Mouse (Mus musculus) intestine, embryonic 16.5 days (tissue): ENCODE data around the gene Ubxn1. TPM values are rescaled to one million over a fixed set of nuclear protein-coding genes. Genes with fewer than 3 reads are reported as not detected.
"Not testable (repeated sequence)": the region's sequence is repeated elsewhere in the genome, so short reads cannot be mapped to it uniquely, and the experiment has no call there.

Source experiments
- ATAC-seq: fragments of 200-750 bp; cut with Nextera tagmentation; 2 replicates; pipeline ENCODE4 v1.8.0; 2017; ENCODE audit warnings: moderate TSS enrichment, moderate library complexity
- H3K27ac ChIP-seq: fragments of 300-500 bp; sonication (generic); 2 replicates; pipeline ENCODE4 v1.5.1; 2014; ENCODE audit warnings: mild to moderate bottlenecking, low read length
- H3K27me3 ChIP-seq: fragments of 300-500 bp; sonication (generic); replicated peaks from 2 replicates; pipeline ENCODE4 v1.6.1; 2014; ENCODE audit warnings: low read length, control low read depth, mixed read lengths; ENCODE audit not compliant: control insufficient read depth, insufficient read depth
- H3K36me3 ChIP-seq: fragments of 300-500 bp; sonication (generic); 2 replicates; pipeline ENCODE4 v1.6.1; 2014; ENCODE audit warnings: low read length, control low read depth; ENCODE audit not compliant: control insufficient read depth, insufficient read depth
- H3K4me1 ChIP-seq: fragments of 300-500 bp; sonication (generic); 2 replicates; pipeline ENCODE4 v1.6.1; 2014; ENCODE audit warnings: low read length, control low read depth, mixed read lengths; ENCODE audit not compliant: control insufficient read depth, insufficient read depth
- H3K4me2 ChIP-seq: fragments of 300-500 bp; sonication (generic); 2 replicates; pipeline ENCODE4 v1.6.1; 2014; ENCODE audit warnings: low read depth, low read length, control low read depth
- H3K4me3 ChIP-seq: fragments of 300-500 bp; sonication (generic); 2 replicates; pipeline ENCODE4 v1.5.1; 2014; ENCODE audit warnings: mild to moderate bottlenecking, low read length
- H3K9ac ChIP-seq: fragments of 300-500 bp; sonication (generic); 2 replicates; pipeline ENCODE4 v1.6.1; 2014; ENCODE audit warnings: low read depth, low read length
- H3K9me3 ChIP-seq: fragments of 300-500 bp; sonication (generic); 2 replicates; pipeline ENCODE4 v1.6.1; 2016; ENCODE audit warnings: low read length, control low read depth; ENCODE audit not compliant: control insufficient read depth
- WGBS: fragments of 180-500 bp; shearing (Covaris S2); extraction: QIAGEN DNeasy Blood & Tissue Kit; methylation state at CpG from one replicate; pipeline ENCODE4 v1.1.7; 2014; 5-methylcytosine and 5-hydroxymethylcytosine counted together
- polyA plus RNA-seq: library from polyadenylated mRNA; unstranded; fragments of >200 nt; fragmentation: Nextera tagmentation; extraction: Ambion mirVana; gene quantifications from 2 replicates; pipeline ENCODE4 v1.2.1, GENCODE M21; 2015

Gene Ubxn1
- polyA plus RNA-seq, 1 experiment from 2014 or later, result 170 TPM

- peaks cover 3% of the 10 kb centered on the region; the same call in 1 of the 2 replicates for H3K4me1 ChIP-seq
- 51% methylated on average over 10 of the region's 10 CpGs for WGBS
- H3K27me3 ChIP-seq, result no peaks in the 10 kb centered on the region
- H3K36me3 ChIP-seq, result peaks cover 3% of the 10 kb centered on the region; the same call in 1 of the 2 replicates
- no peak for ATAC-seq
- no peak overlapping the region for H3K27ac ChIP-seq
- no peaks in the 10 kb centered on the region for H3K9me3 ChIP-seq
- H3K9ac ChIP-seq, result no peak overlapping the region
- no peak overlapping the region for H3K4me3 ChIP-seq
- H3K4me2 ChIP-seq, result no peak overlapping the region
Measured at GRCm38 (mm10) chr19:8852236-8852928, 18.9 kb upstream of the Ubxn1 start.

- no peak for ATAC-seq
- peaks cover 3% of the 10 kb centered on the region; the same call in 1 of the 2 replicates for H3K4me1 ChIP-seq
- H3K4me3 ChIP-seq, result no peak overlapping the region
- 88% methylated on average over 3 of the region's 3 CpGs for WGBS
- no peak overlapping the region for H3K27ac ChIP-seq
- H3K36me3 ChIP-seq, result peaks cover 3% of the 10 kb centered on the region; the same call in 1 of the 2 replicates
- no peaks in the 10 kb centered on the region for H3K27me3 ChIP-seq
- no peak overlapping the region for H3K4me2 ChIP-seq
- no peak overlapping the region for H3K9ac ChIP-seq
- no peaks in the 10 kb centered on the region for H3K9me3 ChIP-seq
Measured at GRCm38 (mm10) chr19:8853117-8853516, 18.2 kb upstream of the Ubxn1 start.

- no peak overlapping the region for H3K27ac ChIP-seq
- H3K9me3 ChIP-seq, result no peaks in the 10 kb centered on the region
- 40% methylated on average over 4 of the region's 4 CpGs for WGBS
- H3K9ac ChIP-seq, result no peak overlapping the region
- H3K4me3 ChIP-seq, result no peak overlapping the region
- H3K4me1 ChIP-seq, result no peaks in the 10 kb centered on the region
- no peaks in the 10 kb centered on the region for H3K36me3 ChIP-seq
- no peak overlapping the region for H3K4me2 ChIP-seq
- no peaks in the 10 kb centered on the region for H3K27me3 ChIP-seq
- ATAC-seq, result no peak
Measured at GRCm38 (mm10) chr19:8857689-8858088, 13.6 kb upstream of the Ubxn1 start.

- WGBS, result 19% methylated on average over 1 of the region's 1 CpGs
- H3K36me3 ChIP-seq, result no peaks in the 10 kb centered on the region
- no peak overlapping the region for H3K9ac ChIP-seq
- no peaks in the 10 kb centered on the region for H3K9me3 ChIP-seq
- ATAC-seq, result no peak
- no peaks in the 10 kb centered on the region for H3K4me1 ChIP-seq
- no peak overlapping the region for H3K4me2 ChIP-seq
- no peak overlapping the region for H3K4me3 ChIP-seq
- H3K27ac ChIP-seq, result no peak overlapping the region
- H3K27me3 ChIP-seq, result no peaks in the 10 kb centered on the region
Measured at GRCm38 (mm10) chr19:8859018-8859417, 12.3 kb upstream of the Ubxn1 start.

GRCm38 (mm10) chr19:8864265-8864664, 7.0 kb upstream of the Ubxn1 start:
- no peaks in the 10 kb centered on the region for H3K27me3 ChIP-seq
- no peaks in the 10 kb centered on the region for H3K4me1 ChIP-seq
- whole genome bisulfite sequencing, result 89% methylated on average over 6 of the region's 6 CpGs
- H3K9me3 ChIP-seq, result no peaks in the 10 kb centered on the region
- H3K9ac ChIP-seq, result no peak overlapping the region
- ATAC-seq, result no peak
- H3K27ac ChIP-seq, result no peak overlapping the region
- H3K4me2 ChIP-seq, result no peak overlapping the region
- H3K4me3 ChIP-seq, result no peak overlapping the region
- no peaks in the 10 kb centered on the region for H3K36me3 ChIP-seq

- H3K27me3 ChIP-seq, ATAC-seq, H3K9me3 ChIP-seq, H3K9ac ChIP-seq, H3K36me3 ChIP-seq, H3K4me3 ChIP-seq, H3K27ac ChIP-seq: not testable (repeated sequence)
- Histone ChIP-seq H3K4me1 (peaks cover 10% of the 10 kb centered on the region), H3K4me2 (peak overlapping the region; percentile 59; the same call in 1 of the 2 replicates)
- 70% methylated on average over 3 of the region's 3 CpGs for WGBS
Measured at GRCm38 (mm10) chr19:8870381-8870780, 915 bp upstream of the Ubxn1 start.

GRCm38 (mm10) chr19:8870838-8871237, 458 bp upstream of the Ubxn1 start:
- Histone ChIP-seq H3K27me3 (no peaks in the 10 kb centered on the region), H3K4me1 (peaks cover 10% of the 10 kb centered on the region), H3K27ac (peak overlapping the region; percentile 75), H3K4me2 (peak overlapping the region; percentile 59), H3K9ac (peak overlapping the region; percentile 98), H3K36me3 (peaks cover 7% of the 10 kb centered on the region), H3K9me3 (no peaks in the 10 kb centered on the region), H3K4me3 (peak overlapping the region; percentile 98)
- WGBS, result 40% methylated on average over 9 of the region's 9 CpGs
- ATAC-seq, result peak; percentile 42

GRCm38 (mm10) chr19:8872266-8872840, 1.1 kb downstream of the Ubxn1 start:
- Histone ChIP-seq H3K9ac (peak overlapping the region; percentile 98), H3K36me3 (peaks cover 7% of the 10 kb centered on the region), H3K4me1 (peaks cover 10% of the 10 kb centered on the region), H3K4me3 (peak overlapping the region; percentile 98), H3K27me3 (no peaks in the 10 kb centered on the region), H3K4me2 (peak overlapping the region; percentile 82), H3K27ac (peak overlapping the region; percentile 89), H3K9me3 (no peaks in the 10 kb centered on the region)
- ATAC-seq, result 0 out of 2 replicates have a peak, but pooled peaks have one; percentile 3
- 56% methylated on average over 10 of the region's 10 CpGs for WGBS

GRCm38 (mm10) chr19:8875031-8875430, 3.7 kb downstream of the Ubxn1 start:
- Histone ChIP-seq H3K4me3 (no peak overlapping the region), H3K27ac (no peak overlapping the region), H3K36me3 (peaks cover 9% of the 10 kb centered on the region), H3K9ac (no peak overlapping the region), H3K4me1 (peaks cover 14% of the 10 kb centered on the region), H3K4me2 (no peak overlapping the region), H3K27me3 (no peaks in the 10 kb centered on the region), H3K9me3 (no peaks in the 10 kb centered on the region)
- ATAC-seq, result no peak
- 95% methylated on average over 7 of the region's 7 CpGs for WGBS
